Mouse (Mus musculus) activated CD4-positive, CD25-positive, alpha-beta regulatory T cell, adult 9 weeks (primary cell): ENCODE measurements around the gene Sptssa. TPM values are rescaled to one million over a fixed set of nuclear protein-coding genes. Genes with fewer than 3 reads are reported as not detected.

Source experiments
- polyA plus RNA-seq: library from polyadenylated mRNA; unstranded; fragments of 100-300 nt; shearing (Covaris generic); gene quantifications from one replicate; pipeline ENCODE4 v1.2.1, GENCODE M21; 2017

Sptssa gene
- 171 TPM for polyA plus RNA-seq

DNA sequence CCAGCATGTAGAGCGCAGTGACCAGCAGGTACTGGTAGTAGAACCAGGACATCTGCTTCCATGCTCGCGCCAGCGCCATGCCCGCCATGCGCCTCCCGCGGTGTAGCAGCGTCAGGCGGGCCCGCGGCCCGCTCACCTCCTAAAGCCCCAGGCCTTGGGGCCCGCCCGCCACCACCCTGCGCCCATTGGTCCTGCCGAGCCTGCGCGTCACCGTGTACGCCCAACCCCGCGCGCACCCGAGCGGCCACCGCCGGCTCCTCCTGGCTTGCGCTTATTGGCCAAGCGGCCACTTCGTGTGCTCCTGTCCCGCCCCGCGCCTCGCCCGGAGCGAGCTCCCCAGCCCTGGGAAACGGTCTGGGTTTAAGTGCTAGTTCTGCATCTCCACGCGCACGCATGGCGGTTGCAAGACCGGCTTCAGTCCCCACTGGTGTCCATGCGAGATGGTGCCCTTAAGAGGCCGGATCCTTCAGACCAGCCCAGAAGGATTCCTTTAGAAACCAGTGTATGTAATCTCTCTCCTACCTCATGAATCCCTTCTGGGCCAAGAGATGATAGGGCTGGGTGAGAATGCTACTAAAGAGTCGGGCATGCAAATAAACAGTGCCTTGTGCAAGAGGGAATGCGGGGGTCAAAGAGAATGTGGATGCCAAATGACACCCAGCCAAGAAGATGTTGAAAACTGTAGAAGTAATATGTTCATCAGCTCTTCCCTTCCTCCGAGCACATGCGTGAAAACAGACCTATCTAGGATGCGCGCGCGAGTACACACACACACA is at the start of gene Sptssa:
Gene Sptssa (minus strand): TSS at position 178 of the 776 bp plus-strand sequence.

DNA sequence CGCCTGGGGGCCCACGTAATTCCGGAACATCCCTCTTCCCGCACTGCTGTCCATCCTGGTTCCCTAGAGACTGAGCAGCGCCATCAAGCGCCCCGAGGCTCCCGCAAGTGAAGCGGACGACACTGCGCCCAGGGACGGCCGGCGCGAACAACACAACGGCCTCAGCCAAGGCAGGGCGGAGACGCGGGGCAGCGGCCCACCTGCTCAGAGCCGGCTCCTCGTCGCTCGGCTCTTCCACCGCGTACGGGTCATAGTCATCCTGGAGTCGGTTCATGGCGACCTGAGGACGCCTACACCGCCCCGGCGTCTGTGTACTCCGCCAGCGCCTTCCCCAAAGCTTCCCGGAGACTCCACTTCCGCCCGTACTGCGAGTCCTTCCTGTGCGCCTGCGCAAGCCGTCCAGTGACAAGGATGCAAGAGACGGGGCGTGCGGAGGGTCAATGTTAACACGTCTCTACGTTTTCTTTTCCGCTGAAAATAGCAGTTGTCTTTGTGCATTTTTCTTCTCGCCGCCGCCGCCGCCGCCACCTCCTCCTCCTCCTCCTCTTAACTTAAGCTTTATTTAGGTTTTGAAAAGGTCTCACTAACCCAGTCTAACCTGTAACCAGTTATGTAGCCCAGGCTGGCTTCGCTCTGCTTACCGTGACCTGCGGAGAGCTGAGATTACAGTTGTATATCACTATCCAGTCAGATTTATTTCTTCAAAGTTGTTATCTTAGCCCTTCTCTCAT is 39.3 kb upstream of the Sptssa start, which contains the start of gene Eapp:
Gene Eapp (minus strand): TSS at position 387 of the 731 bp plus-strand sequence.

Other genes starting within 250 kb of the Sptssa start
- gene Eapp, start 39.3 kb upstream of the Sptssa start, polyA plus RNA-seq: 99.6 TPM
- gene Snx6, start 139.1 kb upstream of the Sptssa start, polyA plus RNA-seq: 128 TPM
- gene Cfl2, start 206.3 kb upstream of the Sptssa start, polyA plus RNA-seq: 30.1 TPM